13 mouse cellular contexts compared by ENCODE assay signal in genomic region chr16:30205816-30206356, GRCm38 (mm10).
DNase-seq lines count a peak whose midpoint lies in the region; ATAC-seq and TF ChIP-seq lines count a peak whose summit lies in the region.
"Had no signal": no experiment of that assay in that cellular context is flagged by ENCODE, and none has a peak within 500 bp of the region (broad histone marks: within the 10 kb centered on the region; RNA-seq: fewer than 3 reads in every experiment).

No protein-coding gene starts in this region.

- H3K4me1 ChIP-seq in forebrain, embryonic 10.5 days, result peaks cover 46% of the 10 kb centered on the region
- no peaks in the 10 kb centered on the region for H3K4me1 ChIP-seq in forebrain, postnatal 0 days (ENCODE audit: insufficient read depth)
- no peaks in the 10 kb centered on the region; the same call in 1 of the 2 replicates for H3K4me1 ChIP-seq in embryonic facial prominence, embryonic 11.5 days (ENCODE audit: control insufficient read depth, insufficient read depth, low read length)
- H3K4me1 ChIP-seq in hindbrain, embryonic 16.5 days (ENCODE audit: control insufficient read depth, insufficient read depth, low read depth, low read length), result peaks cover 4% of the 10 kb centered on the region
- peaks cover 15% of the 10 kb centered on the region for H3K4me1 ChIP-seq in neural tube, embryonic 11.5 days (ENCODE audit: control insufficient read depth, insufficient read depth, low read length)

- TF ChIP-seq CTCF in forebrain, postnatal 0 days (IDR thresholded peaks at IDR 0.05; ENCODE audit: low read depth), result no peak

- 0 out of 2 replicates have a peak, but pooled peaks cover 2% of the 10 kb centered on the region for H3K36me3 ChIP-seq in forebrain, embryonic 10.5 days (replicated peaks)
- H3K36me3 ChIP-seq in forebrain, postnatal 0 days (ENCODE audit: insufficient read depth), result no peaks in the 10 kb centered on the region
- no peaks in the 10 kb centered on the region for H3K36me3 ChIP-seq in embryonic facial prominence, embryonic 11.5 days (replicated peaks; ENCODE audit: control insufficient read depth, insufficient read depth, low read depth, low read length)
- H3K36me3 ChIP-seq in hindbrain, embryonic 16.5 days (ENCODE audit: control insufficient read depth, insufficient read depth, low read length), result no peaks in the 10 kb centered on the region
- H3K36me3 ChIP-seq in neural tube, embryonic 11.5 days (ENCODE audit: control insufficient read depth, insufficient read depth, low read length), result no peaks in the 10 kb centered on the region
- H3K36me3 ChIP-seq: hindbrain, embryonic 15.5 days had no signal

- DNase-seq in forebrain, embryonic 10.5 days (ENCODE audit: extremely low spot score, low spot score), result peak; percentile 81
- DNase-seq in forebrain, postnatal 0 days, result no peak
- DNase-seq in embryonic facial prominence, embryonic 11.5 days (ENCODE audit: low spot score), result peak; percentile 57
- peak; percentile 53 for DNase-seq in neural tube, embryonic 11.5 days (ENCODE audit: low spot score)
- DNase-seq in thymus, adult 18-20 months, result no peak
- no peak for DNase-seq in lung, postnatal 4 days
- DNase-seq in layer of hippocampus, adult 18-20 months (ENCODE audit: low spot score in 2 of 2), result no peak
- DNase-seq: adrenal gland, adult 2 months; cerebellum, adult 18-20 months; heart, adult 18-20 months had no signal

- peak overlapping the region; percentile 82 for H3K27ac ChIP-seq in forebrain, embryonic 10.5 days
- no peak overlapping the region for H3K27ac ChIP-seq in forebrain, postnatal 0 days (ENCODE audit: low read depth, low read length)
- H3K27ac ChIP-seq in embryonic facial prominence, embryonic 11.5 days (replicated peaks; ENCODE audit: low read depth, low read length), result peak overlapping the region; percentile 29; the same call in 1 of the 2 replicates
- no peak overlapping the region for H3K27ac ChIP-seq in hindbrain, embryonic 16.5 days (ENCODE audit: low read depth, low read length)
- H3K27ac ChIP-seq in neural tube, embryonic 11.5 days (ENCODE audit: low read depth, low read length), result peak overlapping the region; percentile 54; the same call in 1 of the 2 replicates
- H3K27ac ChIP-seq: hindbrain, embryonic 15.5 days had no signal

- H3K4me2 ChIP-seq in forebrain, postnatal 0 days (ENCODE audit: low read depth), result no peak overlapping the region
- no peak overlapping the region for H3K4me2 ChIP-seq in embryonic facial prominence, embryonic 11.5 days (ENCODE audit: low read depth, low read length)
- no peak overlapping the region for H3K4me2 ChIP-seq in hindbrain, embryonic 16.5 days (ENCODE audit: low read length)
- H3K4me2 ChIP-seq in neural tube, embryonic 11.5 days (ENCODE audit: low read depth), result peak overlapping the region; percentile 35
- H3K4me2 ChIP-seq: hindbrain, embryonic 15.5 days; liver, embryonic 11.5 days had no signal

- WGBS in forebrain, embryonic 10.5 days, result 3% methylated on average over 15 of the region's 15 CpGs
- 14% methylated on average over 15 of the region's 15 CpGs for WGBS in forebrain, postnatal 0 days
- WGBS in embryonic facial prominence, embryonic 11.5 days, result 11% methylated on average over 15 of the region's 15 CpGs
- 8% methylated on average over 15 of the region's 15 CpGs for WGBS in hindbrain, embryonic 16.5 days
- WGBS in neural tube, embryonic 11.5 days, result 5% methylated on average over 15 of the region's 15 CpGs

- H3K9me3 ChIP-seq in forebrain, embryonic 10.5 days, result peaks cover 6% of the 10 kb centered on the region
- no peaks in the 10 kb centered on the region for H3K9me3 ChIP-seq in forebrain, postnatal 0 days (ENCODE audit: low read length)
- no peaks in the 10 kb centered on the region; the same call in 1 of the 2 replicates for H3K9me3 ChIP-seq in embryonic facial prominence, embryonic 11.5 days (replicated peaks; ENCODE audit: control insufficient read depth, low read length)
- no peaks in the 10 kb centered on the region for H3K9me3 ChIP-seq in hindbrain, embryonic 16.5 days (ENCODE audit: control insufficient read depth, low read length)
- H3K9me3 ChIP-seq in neural tube, embryonic 11.5 days (ENCODE audit: control insufficient read depth, low read length), result no peaks in the 10 kb centered on the region
- H3K9me3 ChIP-seq: hindbrain, embryonic 15.5 days had no signal

- H3K4me3 ChIP-seq in forebrain, embryonic 10.5 days, result peak overlapping the region; percentile 36
- H3K4me3 ChIP-seq in forebrain, postnatal 0 days (ENCODE audit: low read depth, low read length), result no peak overlapping the region
- no peak overlapping the region for H3K4me3 ChIP-seq in embryonic facial prominence, embryonic 11.5 days (ENCODE audit: low read depth, low read length)
- no peak overlapping the region for H3K4me3 ChIP-seq in hindbrain, embryonic 16.5 days (ENCODE audit: low read length)
- H3K4me3 ChIP-seq in neural tube, embryonic 11.5 days (ENCODE audit: low read depth, low read length), result no peak overlapping the region
- H3K4me3 ChIP-seq: hindbrain, embryonic 15.5 days had no signal

- peaks cover 74% of the 10 kb centered on the region for H3K27me3 ChIP-seq in forebrain, embryonic 10.5 days (ENCODE audit: poor library complexity, severe bottlenecking)
- no peaks in the 10 kb centered on the region for H3K27me3 ChIP-seq in forebrain, postnatal 0 days (ENCODE audit: insufficient read depth, low read length)
- H3K27me3 ChIP-seq in embryonic facial prominence, embryonic 11.5 days (ENCODE audit: control insufficient read depth, insufficient read depth, low read length), result no peaks in the 10 kb centered on the region
- H3K27me3 ChIP-seq in hindbrain, embryonic 16.5 days (replicated peaks; ENCODE audit: control insufficient read depth, insufficient read depth, low read length), result 0 out of 2 replicates have a peak, but pooled peaks cover 4% of the 10 kb centered on the region
- no peaks in the 10 kb centered on the region for H3K27me3 ChIP-seq in neural tube, embryonic 11.5 days (ENCODE audit: control insufficient read depth, insufficient read depth, low read length)

- ATAC-seq in forebrain, postnatal 0 days, result no peak
- ATAC-seq in embryonic facial prominence, embryonic 11.5 days (replicated peaks; ENCODE audit: insufficient number of reproducible peaks, low FRiP score, low TSS enrichment, low read depth), result 0 out of 2 replicates have a peak, but pooled peaks have one; percentile 46
- no peak for ATAC-seq in hindbrain, embryonic 16.5 days
- ATAC-seq in neural tube, embryonic 11.5 days (ENCODE audit: insufficient read depth, low FRiP score, low TSS enrichment), result 0 out of 2 replicates have a peak, but pooled peaks have one; percentile 65

- H3K9ac ChIP-seq in forebrain, postnatal 0 days, result no peak overlapping the region
- H3K9ac ChIP-seq in embryonic facial prominence, embryonic 11.5 days (replicated peaks; ENCODE audit: low read length), result peak overlapping the region; percentile 14; the same call in 1 of the 2 replicates
- peak overlapping the region; percentile 10; the same call in 1 of the 2 replicates for H3K9ac ChIP-seq in hindbrain, embryonic 16.5 days (ENCODE audit: low read depth, low read length)
- peak overlapping the region; percentile 26 for H3K9ac ChIP-seq in neural tube, embryonic 11.5 days (ENCODE audit: low read length)
- H3K9ac ChIP-seq: hindbrain, embryonic 15.5 days had no signal

Comparison
In these comparisons a context has a peak if more than half of its experiments do, and no peak if none do; other contexts are left out.
1. DNase-seq: peak in forebrain, embryonic 10.5 days (single experiment), embryonic facial prominence, embryonic 11.5 days (single experiment) and neural tube, embryonic 11.5 days (single experiment); none in forebrain, postnatal 0 days (single experiment), thymus, adult 18-20 months (0 of 2), lung, postnatal 4 days (0 of 2) and layer of hippocampus, adult 18-20 months (0 of 2).
2. H3K27ac ChIP-seq: peak in forebrain, embryonic 10.5 days (single experiment), embryonic facial prominence, embryonic 11.5 days (single experiment) and neural tube, embryonic 11.5 days (single experiment); none in forebrain, postnatal 0 days (single experiment) and hindbrain, embryonic 16.5 days (single experiment).
3. ATAC-seq: peak in embryonic facial prominence, embryonic 11.5 days (single experiment) and neural tube, embryonic 11.5 days (single experiment); none in forebrain, postnatal 0 days (single experiment) and hindbrain, embryonic 16.5 days (single experiment).